Mouse (Mus musculus) kidney, adult 18-20 months (tissue): ENCODE data around the gene Sfrp2.

Experiments used
- DNase-seq: peaks from one replicate; pipeline ENCODE4 v3.0.0; 2021

Gene Sfrp2

GRCm38 (mm10) chr3:83765871-83766725, at the start of gene Sfrp2:
Gene Sfrp2, plus strand, starts transcription at chr3:83766321.
- no peak for DNase-seq

- no peak for DNase-seq
These were observed 48.4 kb upstream of the Sfrp2 start for GRCm38 (mm10) chr3:83717643-83718231.

DNA sequence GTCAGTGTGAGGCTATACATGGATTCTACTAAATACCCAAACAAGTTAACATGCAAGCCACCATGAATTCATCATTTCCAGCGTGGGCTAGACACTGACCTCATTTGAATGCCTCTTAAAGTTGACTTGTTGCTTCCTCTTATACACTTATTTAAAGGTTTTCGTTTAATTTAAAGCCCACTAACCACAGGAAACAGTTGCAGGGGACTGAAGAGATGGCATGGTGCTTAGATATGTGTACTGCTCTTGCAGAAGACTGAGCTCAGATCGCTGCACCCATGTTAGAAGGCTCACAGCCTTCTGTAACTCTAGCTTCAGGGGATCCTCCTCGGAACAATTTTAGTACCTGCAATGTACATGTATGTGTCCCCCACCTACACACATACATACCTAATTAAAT, 47.5 kb upstream of the Sfrp2 start:
- no peak for DNase-seq

GRCm38 (mm10) chr3:83728223-83728622, 37.9 kb upstream of the Sfrp2 start:
- DNase-seq, result no peak

- DNase-seq, result no peak
These were observed 37.3 kb upstream of the Sfrp2 start for GRCm38 (mm10) chr3:83728675-83729390.

- no peak for DNase-seq
These were observed 32.1 kb upstream of the Sfrp2 start for GRCm38 (mm10) chr3:83733985-83734384.

DNA sequence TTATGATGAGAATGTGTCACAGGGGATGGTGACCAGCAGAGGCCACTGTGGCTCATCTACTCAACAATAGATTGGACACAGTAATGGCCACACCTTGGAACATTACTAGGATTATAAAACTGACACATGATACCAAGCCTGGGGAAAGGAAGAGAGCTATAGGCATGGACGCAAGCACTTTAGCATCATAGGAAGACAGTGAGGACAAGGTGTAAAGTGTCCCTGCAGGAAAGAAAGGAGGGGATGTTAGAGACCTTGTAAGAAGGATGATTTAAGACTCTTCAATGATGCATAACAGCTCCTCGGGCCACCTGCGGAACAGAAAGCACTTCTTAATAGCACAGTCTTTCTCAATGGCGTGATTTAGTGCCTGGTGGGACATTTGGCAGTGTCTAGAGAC, 29.1 kb upstream of the Sfrp2 start:
- DNase-seq, result no peak

- no peak for DNase-seq
These were observed 25.9 kb upstream of the Sfrp2 start for GRCm38 (mm10) chr3:83740246-83740645.

DNA sequence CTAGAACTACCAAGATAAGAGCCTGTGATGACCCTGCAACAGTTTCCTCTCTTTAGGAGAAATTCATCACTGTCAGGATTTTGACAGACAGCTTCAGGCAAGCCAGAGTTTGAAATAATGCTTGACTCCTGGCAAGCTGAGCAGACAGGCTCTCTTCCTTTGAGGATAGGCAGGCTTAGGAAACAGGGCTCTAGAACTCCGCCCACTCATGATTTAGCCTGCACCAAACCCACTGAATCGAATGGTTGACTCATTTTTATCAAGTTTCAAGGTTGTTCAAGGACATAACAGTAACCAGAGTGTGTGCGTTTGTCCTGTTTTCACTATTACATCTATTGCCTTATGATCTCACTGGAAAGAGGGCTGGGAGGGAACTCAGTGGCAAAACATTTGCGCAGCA, 18.8 kb upstream of the Sfrp2 start:
- DNase-seq, result no peak

- no peak for DNase-seq
These were observed 18.2 kb upstream of the Sfrp2 start for GRCm38 (mm10) chr3:83747895-83748294.

DNA sequence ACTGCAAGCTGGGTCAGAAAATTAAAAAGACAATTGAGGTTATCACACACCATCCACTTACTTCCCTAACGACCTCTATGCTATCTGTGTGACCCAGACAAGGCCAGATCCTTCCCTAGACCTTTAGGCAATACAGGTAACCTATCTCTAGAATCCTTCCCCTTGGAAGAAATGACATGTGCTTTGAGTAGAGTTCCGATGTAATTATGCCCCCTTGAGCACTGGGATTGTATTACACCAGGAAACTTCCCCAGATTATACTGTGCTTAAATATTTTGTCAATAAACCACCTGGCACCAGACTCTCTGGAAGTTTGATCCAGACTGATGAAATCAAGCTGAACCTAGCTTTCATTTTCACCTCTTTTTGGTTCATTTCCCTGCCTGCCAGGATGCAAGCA, 14.5 kb upstream of the Sfrp2 start:
- no peak for DNase-seq

DNA sequence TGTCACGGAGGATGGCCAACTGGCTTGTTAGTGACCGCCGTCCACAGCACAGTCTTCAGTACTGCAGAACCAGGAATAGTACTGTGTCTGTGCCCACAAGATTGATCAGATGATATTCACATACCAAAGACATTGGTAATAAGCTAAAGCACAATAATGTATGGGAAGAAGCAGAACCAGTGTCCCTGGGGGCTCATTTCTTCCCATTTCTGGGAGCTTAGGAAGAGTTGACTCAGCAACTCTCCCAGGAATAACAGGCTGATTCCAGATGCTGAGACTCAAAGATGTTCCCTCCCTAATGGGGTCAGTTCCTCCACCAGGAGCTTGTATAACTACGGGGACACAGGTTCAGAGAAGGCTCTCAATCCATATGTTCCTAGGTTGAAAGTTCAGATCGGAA, 13.9 kb upstream of the Sfrp2 start:
- DNase-seq, result no peak

GRCm38 (mm10) chr3:83755043-83755635, 11.0 kb upstream of the Sfrp2 start:
- DNase-seq, result no peak

- no peak for DNase-seq
These were observed 10.5 kb upstream of the Sfrp2 start for GRCm38 (mm10) chr3:83755666-83756065.

- DNase-seq, result no peak
These were observed 3.8 kb upstream of the Sfrp2 start for GRCm38 (mm10) chr3:83762361-83762760.

DNA sequence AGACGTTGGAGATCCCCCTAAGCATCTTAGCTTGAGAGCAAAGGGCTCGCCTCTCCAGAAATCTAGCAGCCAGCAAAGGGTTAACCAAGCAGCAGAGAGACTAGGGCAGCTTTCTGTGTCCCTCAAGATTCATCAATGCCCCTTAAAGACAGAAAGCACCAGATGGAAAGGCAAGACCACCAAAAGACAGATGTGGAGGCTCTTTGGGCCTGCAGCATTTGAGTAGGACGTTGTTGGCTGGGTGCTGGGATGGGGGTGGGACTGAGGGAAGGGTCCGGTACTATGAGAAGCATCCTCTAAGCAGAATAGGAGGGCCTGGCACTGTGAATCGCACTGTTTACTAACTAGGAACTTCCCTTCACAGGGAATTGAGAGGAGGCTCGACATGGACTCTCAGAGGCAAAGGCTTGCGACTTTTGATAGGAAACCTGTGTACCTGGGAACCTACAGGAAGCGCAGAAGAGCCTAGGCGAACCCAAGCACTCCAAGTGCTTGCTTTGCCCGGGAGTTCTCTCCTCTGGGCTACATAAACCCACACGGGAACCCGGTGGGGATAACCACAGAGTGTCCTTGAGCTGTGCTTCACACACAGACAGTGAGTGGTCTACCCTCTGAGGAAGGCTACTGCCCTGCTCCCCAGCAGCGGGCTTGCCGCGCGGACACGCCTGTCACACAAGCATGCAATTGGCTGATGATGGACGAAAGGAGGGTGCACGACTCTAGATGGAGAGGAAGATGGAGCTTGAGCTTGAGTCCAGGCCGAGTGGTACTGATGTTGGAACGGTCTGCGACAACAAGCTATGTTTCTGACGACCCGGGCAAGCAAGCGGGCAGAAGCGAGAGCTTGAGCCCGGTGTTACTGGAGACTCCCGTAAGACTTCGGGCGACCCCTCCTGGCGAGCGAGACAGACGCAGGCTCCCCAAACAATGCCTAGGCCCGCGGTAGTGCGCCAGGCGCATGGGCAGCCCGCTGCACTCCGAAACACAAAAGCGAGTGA, 2.3 kb upstream of the Sfrp2 start:
- peak; percentile 57 for DNase-seq

- no peak for DNase-seq
These were observed 577 bp downstream of the Sfrp2 start for GRCm38 (mm10) chr3:83766726-83767070.

DNA sequence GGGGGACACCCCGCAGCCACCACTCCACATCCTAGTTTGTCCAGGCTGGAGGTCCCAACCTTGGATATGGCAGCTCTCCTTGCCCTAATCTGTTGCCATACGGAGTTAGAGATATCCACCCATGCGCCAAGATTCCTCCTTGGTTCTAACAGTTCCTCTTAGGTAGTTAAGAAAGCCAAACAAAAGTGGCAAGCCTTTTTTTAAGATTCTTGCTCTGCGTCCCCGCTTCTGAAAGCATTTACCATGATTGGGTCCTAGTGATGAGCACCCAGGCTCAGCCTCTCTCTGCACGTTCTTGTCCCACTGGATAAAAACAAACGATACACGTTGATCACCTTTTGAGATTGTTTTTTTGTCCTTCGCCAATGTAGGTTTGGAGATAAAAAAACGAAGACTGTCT, 1.0 kb downstream of the Sfrp2 start:
- no peak for DNase-seq

GRCm38 (mm10) chr3:83768293-83769035, 2.3 kb downstream of the Sfrp2 start:
- DNase-seq, result no peak

DNA sequence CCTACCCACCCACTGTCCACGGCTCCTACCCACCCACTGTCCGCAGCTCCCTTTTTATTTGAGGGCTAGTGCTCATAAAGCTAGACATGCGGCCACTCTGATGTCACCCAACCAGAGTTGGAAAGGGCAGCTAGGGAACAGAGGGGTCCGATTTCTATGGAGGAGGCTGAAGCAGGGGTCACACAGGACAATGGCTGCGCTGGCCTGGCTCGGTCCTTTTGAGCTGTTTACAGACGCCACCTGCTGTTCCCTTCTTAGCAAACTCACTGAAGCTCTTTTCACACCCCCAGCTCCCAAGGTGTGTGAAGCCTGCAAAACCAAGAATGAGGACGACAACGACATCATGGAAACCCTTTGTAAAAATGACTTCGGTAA, 2.9 kb downstream of the Sfrp2 start:
- no peak for DNase-seq

- no peak for DNase-seq
These were observed 5.2 kb downstream of the Sfrp2 start for GRCm38 (mm10) chr3:83771160-83771869.
